14 mouse cellular contexts compared by ENCODE assay signal in genomic region chr17:47195981-47196380, GRCm38 (mm10).
"Had no signal": no experiment of that assay in that cellular context is flagged by ENCODE, and none has a peak within 500 bp of the region (broad histone marks: within the 10 kb centered on the region; RNA-seq: fewer than 3 reads in every experiment).

No protein-coding gene starts in this region.

- H3K4me3 ChIP-seq: layer of hippocampus, adult 2 months; limb, embryonic 12.5 days; midbrain, embryonic 10.5 days; myocyte; neural tube, embryonic 12.5 days; stomach, embryonic 15.5 days had no signal

- H3K27me3 ChIP-seq: limb, embryonic 12.5 days; neural tube, embryonic 12.5 days; stomach, embryonic 15.5 days had no signal

- H3K4me2 ChIP-seq: limb, embryonic 12.5 days; neural tube, embryonic 12.5 days; stomach, embryonic 15.5 days had no signal

- H3K9ac ChIP-seq: limb, embryonic 12.5 days; liver, embryonic 14.5 days; neural tube, embryonic 12.5 days; stomach, embryonic 15.5 days had no signal

- H3K27ac ChIP-seq: liver, embryonic 14.5 days; midbrain, embryonic 10.5 days; neural tube, embryonic 12.5 days; stomach, embryonic 15.5 days had no signal

- DNase-seq: kidney, adult 18-20 months; kidney, postnatal 10 days; kidney, postnatal 4 days; lung, adult 18-20 months; lung, postnatal 4 days; midbrain, embryonic 14.5 days; retina, postnatal 1 day had no signal

- H3K36me3 ChIP-seq: stomach, embryonic 15.5 days had no signal

- H3K9me3 ChIP-seq: stomach, embryonic 15.5 days had no signal
